Mouse (Mus musculus) forebrain, embryonic 13.5 days (tissue): Measurements from ENCODE around the gene Gpatch1. TPM values are rescaled to one million over a fixed set of nuclear protein-coding genes. Genes with fewer than 3 reads are reported as not detected.

Experiments
- ATAC-seq: fragments of 200-750 bp; cut with Nextera tagmentation; 2 replicates; pipeline ENCODE4 v1.8.0; 2017
- H3K27ac ChIP-seq: fragments of 300-500 bp; sonication (generic); 2 replicates; pipeline ENCODE4 v1.5.1; 2015; ENCODE audit warnings: inconsistent platforms, mild to moderate bottlenecking, moderate library complexity
- H3K27me3 ChIP-seq: fragments of 300-500 bp; sonication (generic); 2 replicates; pipeline ENCODE4 v1.6.1; 2015; ENCODE audit warnings: mild to moderate bottlenecking, inconsistent platforms
- H3K36me3 ChIP-seq: fragments of 300-500 bp; sonication (generic); 2 replicates; pipeline ENCODE4 v1.6.1; 2015; ENCODE audit warnings: mild to moderate bottlenecking, inconsistent platforms; ENCODE audit not compliant: poor library complexity, severe bottlenecking
- H3K4me1 ChIP-seq: fragments of 300-500 bp; sonication (generic); 2 replicates; pipeline ENCODE4 v1.6.1; 2015; ENCODE audit warnings: inconsistent platforms
- H3K4me2 ChIP-seq: fragments of 300-500 bp; sonication (generic); 2 replicates; pipeline ENCODE4 v1.6.1; 2015; ENCODE audit warnings: inconsistent platforms, mild to moderate bottlenecking, moderate library complexity
- H3K4me3 ChIP-seq: fragments of 300-500 bp; sonication (generic); 2 replicates; pipeline ENCODE4 v1.5.1; 2015; ENCODE audit warnings: mild to moderate bottlenecking, inconsistent platforms
- H3K9ac ChIP-seq: fragments of 300-500 bp; sonication (generic); 2 replicates; pipeline ENCODE4 v1.6.1; 2015; ENCODE audit warnings: mild to moderate bottlenecking, inconsistent platforms
- H3K9me3 ChIP-seq: fragments of 300-500 bp; sonication (generic); replicated peaks from 2 replicates; pipeline ENCODE4 v1.6.1; 2016; ENCODE audit warnings: inconsistent platforms
- WGBS: fragments of 180-500 bp; shearing (Covaris S2); methylation state at CpG from one replicate; pipeline ENCODE4 v1.1.7; 2015; 5-methylcytosine and 5-hydroxymethylcytosine counted together
- polyA plus RNA-seq: library from polyadenylated mRNA; unstranded; fragments of >200 nt; fragmentation: Nextera tagmentation; extraction: Ambion mirVana; gene quantifications from 2 replicates; pipeline ENCODE4 v1.2.1, GENCODE M21; 2015

Gene Gpatch1
- polyA plus RNA-seq, 1 experiment from 2014 or later: 19.3 TPM

DNA sequence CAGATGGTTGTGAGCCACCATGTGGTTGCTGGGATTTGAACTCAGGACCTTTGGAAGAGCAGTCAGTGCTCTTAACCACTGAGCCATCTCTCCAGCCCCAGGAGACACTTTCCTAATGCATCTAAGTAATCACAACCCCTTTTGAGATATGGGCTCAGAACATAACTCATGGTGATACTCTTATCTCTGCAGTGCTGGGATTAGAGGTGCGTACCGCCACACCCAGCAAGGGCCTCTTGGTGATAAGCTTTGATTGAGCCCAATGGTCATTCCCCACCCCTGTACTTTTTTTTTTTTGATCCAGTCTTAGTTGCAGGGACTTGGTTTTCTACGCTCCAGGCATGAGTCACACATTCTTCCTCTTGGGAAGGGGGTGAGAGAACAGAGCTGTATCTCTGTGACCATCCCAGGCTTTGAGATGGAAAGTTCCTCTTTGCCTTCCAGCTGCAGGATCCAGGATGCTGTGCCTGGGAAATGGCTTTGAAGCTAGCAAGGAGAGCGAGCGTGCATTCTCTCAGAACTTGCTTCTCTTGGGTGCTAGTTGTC lies 26.6 kb upstream of the Gpatch1 start:
- no peaks in the 10 kb centered on the region for H3K4me1 ChIP-seq

DNA sequence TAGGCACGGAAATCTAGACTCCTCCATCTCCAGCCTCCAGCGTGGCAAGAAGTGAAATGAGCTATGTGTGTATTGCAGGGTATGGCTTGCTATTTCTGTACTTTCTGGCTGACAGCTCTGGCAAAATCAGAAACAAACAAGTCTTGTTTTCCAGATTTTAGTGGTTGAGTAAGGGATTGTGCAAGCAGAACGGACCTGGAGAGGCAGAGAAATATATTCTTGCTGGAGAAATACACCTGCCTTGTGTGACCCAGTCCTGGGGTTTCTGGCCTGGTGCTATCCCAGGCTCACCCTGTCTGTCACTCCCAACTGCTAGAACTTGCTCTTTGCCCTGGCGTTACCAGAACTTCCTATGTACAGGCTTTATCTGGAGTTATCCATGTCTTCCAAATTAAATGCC lies 24.3 kb upstream of the Gpatch1 start:
- no peaks in the 10 kb centered on the region for H3K9me3 ChIP-seq
- H3K4me1 ChIP-seq: no peaks in the 10 kb centered on the region
- no peak overlapping the region for H3K27ac ChIP-seq
- H3K36me3 ChIP-seq: no peaks in the 10 kb centered on the region
- H3K4me3 ChIP-seq: no peak overlapping the region
- no peak for ATAC-seq
- 83% methylated on average over 4 of the region's 4 CpGs for WGBS
- no peak overlapping the region for H3K4me2 ChIP-seq
- H3K27me3 ChIP-seq: no peaks in the 10 kb centered on the region
- H3K9ac ChIP-seq: no peak overlapping the region

More for the DNA sequence above, 26.6 kb upstream of the Gpatch1 start:
- no peak overlapping the region for H3K27ac ChIP-seq
- no peaks in the 10 kb centered on the region for H3K9me3 ChIP-seq
- no peaks in the 10 kb centered on the region for H3K36me3 ChIP-seq
- no peak overlapping the region for H3K4me3 ChIP-seq
- no peaks in the 10 kb centered on the region for H3K27me3 ChIP-seq
- H3K9ac ChIP-seq: no peak overlapping the region
- ATAC-seq: no peak
- 97% methylated on average over 5 of the region's 5 CpGs for WGBS
- H3K4me2 ChIP-seq: no peak overlapping the region

DNA sequence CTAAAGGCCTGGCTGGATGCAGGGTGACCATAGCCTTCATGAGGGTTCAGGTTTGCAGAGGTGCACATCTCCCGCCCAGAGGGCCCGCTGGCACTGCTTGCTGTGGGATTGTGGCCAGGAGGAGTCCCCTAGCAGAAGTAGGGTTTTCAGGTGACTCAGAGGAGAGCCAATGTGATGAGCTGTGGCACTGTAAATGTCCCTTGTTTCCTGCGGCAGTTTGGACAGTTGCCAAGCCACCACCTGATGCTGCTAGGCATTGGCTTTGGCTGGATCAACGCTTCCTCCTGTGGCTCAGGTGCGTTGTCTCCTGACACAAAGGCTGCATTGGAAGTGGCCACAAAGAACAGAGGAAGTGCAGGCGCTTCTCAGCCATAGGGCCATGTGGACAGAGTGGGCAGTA lies 23.0 kb upstream of the Gpatch1 start:
- 77% methylated on average over 6 of the region's 6 CpGs for WGBS
- H3K9ac ChIP-seq: no peak overlapping the region
- no peak overlapping the region for H3K4me3 ChIP-seq
- no peaks in the 10 kb centered on the region for H3K36me3 ChIP-seq
- H3K4me2 ChIP-seq: no peak overlapping the region
- ATAC-seq: no peak
- H3K27ac ChIP-seq: no peak overlapping the region
- H3K4me1 ChIP-seq: no peaks in the 10 kb centered on the region
- H3K27me3 ChIP-seq: peaks cover 7% of the 10 kb centered on the region
- H3K9me3 ChIP-seq: no peaks in the 10 kb centered on the region

DNA sequence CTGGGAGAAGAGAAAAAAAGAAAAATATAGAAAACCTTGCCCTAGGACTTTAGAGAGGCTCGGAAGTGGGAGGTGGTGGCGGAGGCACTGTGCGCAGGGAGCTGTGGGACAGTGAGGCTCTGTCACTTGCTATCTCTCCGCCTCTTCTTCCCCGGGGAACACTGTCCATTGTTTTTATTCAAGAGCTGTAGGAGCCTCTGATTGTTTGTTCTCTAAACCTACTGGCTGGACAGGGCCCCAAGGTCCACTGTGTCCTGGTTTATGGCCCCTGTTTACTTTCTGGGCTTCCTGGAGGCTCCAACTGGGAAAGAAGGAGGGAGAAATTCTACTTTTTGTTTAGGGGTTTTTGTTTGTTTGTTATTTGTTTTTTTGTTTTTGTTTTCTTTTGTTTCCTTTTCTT lies 22.0 kb upstream of the Gpatch1 start:
- Histone ChIP-seq H3K4me2 (no peak overlapping the region), H3K36me3 (no peaks in the 10 kb centered on the region), H3K9me3 (no peaks in the 10 kb centered on the region), H3K4me1 (peaks cover 4% of the 10 kb centered on the region), H3K27ac (no peak overlapping the region), H3K9ac (no peak overlapping the region), H3K4me3 (no peak overlapping the region), H3K27me3 (peaks cover 18% of the 10 kb centered on the region)
- ATAC-seq: no peak
- 34% methylated on average over 5 of the region's 5 CpGs for WGBS

DNA sequence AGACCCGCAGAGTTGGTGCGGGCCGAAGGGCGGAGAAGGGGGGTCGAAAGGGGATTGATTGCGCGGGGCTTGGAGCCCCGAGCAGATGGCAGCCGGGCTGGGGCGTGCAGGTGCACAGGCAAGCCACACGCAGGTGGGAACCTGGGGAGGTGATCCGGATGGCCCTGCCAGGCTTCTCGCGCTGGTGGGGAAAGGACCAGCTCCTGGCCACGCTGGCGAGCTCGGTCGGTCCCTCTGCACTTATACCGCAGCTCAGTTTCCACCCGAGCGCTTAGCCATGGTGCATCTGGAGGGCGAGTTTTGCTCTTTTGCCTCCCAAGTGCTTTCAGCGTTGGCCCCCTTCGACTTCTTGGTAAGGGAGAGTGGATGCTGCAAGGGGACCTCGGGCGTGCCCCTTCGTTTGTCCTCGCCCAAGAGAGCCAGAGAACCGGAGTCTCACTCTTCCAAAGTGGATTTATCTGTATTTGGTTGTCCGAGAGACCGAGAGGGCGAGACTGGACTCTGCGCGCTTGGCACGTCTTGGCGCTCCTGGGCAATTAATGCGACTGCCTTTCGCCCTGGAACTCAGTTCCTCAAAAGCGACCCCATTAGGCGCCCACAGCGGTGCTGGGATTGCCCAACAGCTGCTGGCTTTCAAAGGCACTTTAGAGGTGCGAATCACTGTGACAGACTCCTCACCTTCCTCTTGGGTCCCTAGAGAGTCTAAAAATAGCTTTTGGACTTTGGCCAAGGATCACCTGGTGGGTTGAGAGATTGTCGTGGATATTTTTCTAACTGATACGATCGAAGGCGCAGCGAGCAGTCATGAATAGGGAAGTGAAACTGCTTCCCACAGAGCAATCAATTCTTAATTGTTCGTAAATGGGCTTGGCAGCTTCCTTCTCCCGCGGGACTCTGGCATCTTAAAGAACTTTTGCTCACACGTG lies 16.6 kb upstream of the Gpatch1 start:
- Histone ChIP-seq H3K9me3 (no peaks in the 10 kb centered on the region), H3K27me3 (peaks cover 39% of the 10 kb centered on the region), H3K4me2 (peak overlapping the region; percentile 99), H3K27ac (no peak overlapping the region), H3K36me3 (no peaks in the 10 kb centered on the region), H3K9ac (peak overlapping the region; percentile 66), H3K4me3 (peak overlapping the region; percentile 62), H3K4me1 (peaks cover 22% of the 10 kb centered on the region)
- under 1% methylated on average over 51 of the region's 51 CpGs for WGBS
- peak; percentile 29; the same call in 1 of the 2 replicates for ATAC-seq

DNA sequence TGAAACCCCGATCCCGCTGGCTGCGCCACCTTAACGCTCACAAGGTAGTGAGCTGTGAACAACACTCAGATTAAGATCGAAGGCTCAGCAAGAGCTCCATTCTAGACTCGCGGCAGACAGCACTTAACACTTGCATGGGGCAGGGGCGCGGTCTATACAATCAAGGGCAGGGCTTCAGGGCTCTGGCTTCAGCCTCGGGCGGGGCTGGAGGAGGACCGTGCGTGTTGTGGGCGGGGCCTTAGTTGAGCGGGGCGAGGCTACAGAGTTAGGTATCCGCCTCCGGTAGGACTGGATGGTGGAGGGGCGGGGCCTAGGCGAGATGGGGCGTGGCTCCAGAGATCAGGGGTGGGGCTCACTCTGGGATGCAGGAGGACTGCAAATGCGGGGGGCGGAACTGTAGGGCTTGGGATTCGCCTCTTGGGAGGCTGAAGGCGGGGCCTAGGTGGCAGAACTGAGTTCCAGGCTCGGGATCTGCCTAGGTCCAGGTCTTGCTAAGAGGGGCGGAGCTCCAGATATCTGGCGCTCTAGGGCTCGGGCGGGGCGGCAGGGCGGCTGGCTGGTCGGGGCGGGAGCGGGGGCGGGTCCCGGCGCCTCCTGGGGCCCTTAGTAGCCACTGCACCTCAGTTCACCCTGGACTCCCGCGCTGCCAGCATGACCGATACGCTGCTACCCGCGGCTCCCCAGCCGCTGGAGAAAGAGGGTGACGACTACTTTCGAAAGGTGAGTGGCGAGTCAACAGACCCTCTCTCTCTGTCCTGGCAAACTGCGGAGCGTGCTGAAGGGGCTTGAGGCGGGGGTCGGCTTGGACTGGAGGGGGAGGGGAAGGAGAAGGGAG lies 15.7 kb upstream of the Gpatch1 start, which contains the start of gene Rhpn2:
Gene Rhpn2, plus strand, starts transcription at position 479 of the 835 bp plus-strand sequence.
- Histone ChIP-seq H3K9ac (peak within 1 kb of the TSS; percentile 66), H3K4me3 (peak within 1 kb of the TSS; percentile 62), H3K9me3 (no peaks in the 10 kb centered on the region), H3K36me3 (no peaks in the 10 kb centered on the region), H3K27ac (no peak within 1 kb of the TSS), H3K27me3 (peaks cover 39% of the 10 kb centered on the region), H3K4me2 (peak within 1 kb of the TSS; percentile 99), H3K4me1 (peaks cover 22% of the 10 kb centered on the region)
- WGBS: under 1% methylated on average over 46 of the region's 52 CpGs
- peak; percentile 99 for ATAC-seq

DNA sequence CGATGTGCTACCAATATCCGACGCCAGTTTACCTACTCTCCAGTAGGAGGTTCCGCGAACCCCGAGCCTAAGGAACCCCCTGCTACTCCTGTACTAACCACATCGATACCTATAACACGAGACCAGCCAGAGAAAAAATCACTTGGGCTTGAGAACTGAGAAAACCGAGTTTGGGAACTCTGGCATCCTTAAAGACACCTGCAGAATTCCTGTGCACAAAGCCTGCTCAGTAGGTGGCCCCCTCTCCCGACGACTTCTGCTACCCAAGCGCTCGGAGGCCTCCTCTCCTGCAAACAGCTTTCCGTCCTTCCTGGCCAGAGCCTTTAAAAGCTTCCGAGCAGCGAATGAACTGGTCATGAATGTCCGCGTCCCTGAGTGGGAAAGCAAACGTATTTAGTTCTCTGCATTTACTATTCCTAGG lies 15.0 kb upstream of the Gpatch1 start:
- peak overlapping the region; percentile 62 for H3K4me3 ChIP-seq
- peaks cover 39% of the 10 kb centered on the region for H3K27me3 ChIP-seq
- peak; percentile 9 for ATAC-seq
- WGBS: 1% methylated on average over 19 of the region's 19 CpGs
- no peak overlapping the region for H3K27ac ChIP-seq
- peak overlapping the region; percentile 53 for H3K9ac ChIP-seq
- H3K4me1 ChIP-seq: peaks cover 22% of the 10 kb centered on the region
- H3K4me2 ChIP-seq: peak overlapping the region; percentile 99
- H3K36me3 ChIP-seq: no peaks in the 10 kb centered on the region
- no peaks in the 10 kb centered on the region for H3K9me3 ChIP-seq

DNA sequence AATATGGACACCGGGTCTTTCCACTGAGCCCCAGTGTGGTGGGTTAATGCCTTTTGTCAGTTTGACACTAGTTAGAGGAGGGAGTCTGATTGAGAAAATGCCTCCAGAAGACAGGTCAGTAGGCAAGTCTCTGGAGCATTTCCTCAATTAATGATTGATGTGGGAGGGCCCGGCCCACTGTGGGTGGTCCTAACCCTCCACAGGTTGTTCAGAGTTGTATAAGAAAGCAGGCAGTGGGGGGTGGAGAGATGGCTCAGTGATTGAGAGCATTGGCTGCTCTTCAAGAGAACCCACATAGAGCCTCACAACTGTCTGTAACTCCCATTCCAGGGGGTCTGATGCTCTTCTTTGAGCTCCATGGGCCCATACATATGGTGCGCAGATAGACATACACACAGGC lies 13.3 kb upstream of the Gpatch1 start:
- no peak overlapping the region for H3K9ac ChIP-seq
- no peak overlapping the region for H3K4me3 ChIP-seq
- no peak overlapping the region for H3K27ac ChIP-seq
- peaks cover 34% of the 10 kb centered on the region for H3K27me3 ChIP-seq
- no peaks in the 10 kb centered on the region for H3K36me3 ChIP-seq
- 57% methylated on average over 3 of the region's 3 CpGs for WGBS
- no peak overlapping the region for H3K4me2 ChIP-seq
- no peaks in the 10 kb centered on the region for H3K9me3 ChIP-seq
- H3K4me1 ChIP-seq: peaks cover 22% of the 10 kb centered on the region
- ATAC-seq: no peak

DNA sequence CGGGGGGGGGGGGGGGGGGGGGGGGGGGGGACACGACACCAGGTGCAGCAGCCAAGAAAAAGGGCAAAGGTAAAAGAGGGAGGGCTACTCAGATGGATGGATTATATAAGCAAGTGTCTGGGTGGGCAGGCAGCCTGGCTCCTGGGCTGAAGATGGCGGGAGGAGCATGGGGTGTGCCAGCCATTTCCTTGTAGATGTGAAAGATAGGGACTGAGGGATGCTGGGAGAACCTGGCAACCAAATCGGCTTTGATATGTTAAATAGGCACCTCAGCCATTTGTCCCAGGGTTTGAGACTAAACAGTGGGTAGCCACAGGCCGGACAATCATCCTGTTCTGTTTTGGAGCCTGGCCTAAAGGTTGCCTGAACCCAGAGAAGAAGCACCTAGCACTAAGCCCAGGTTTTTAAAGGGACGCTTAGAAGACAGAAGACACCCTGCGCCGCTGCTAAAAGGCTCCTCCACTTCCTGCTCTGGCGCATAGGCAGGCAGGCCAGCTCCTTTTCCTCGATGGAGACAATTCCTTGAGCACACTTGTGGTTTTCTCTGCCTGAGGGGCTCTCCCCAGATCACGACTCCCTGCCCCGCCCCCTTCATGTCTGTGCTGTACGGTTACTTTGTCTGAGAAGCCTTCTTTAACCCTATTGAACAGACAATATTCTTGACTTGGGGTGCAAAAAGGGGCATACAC lies 4.6 kb upstream of the Gpatch1 start:
- Histone ChIP-seq H3K36me3 (no peaks in the 10 kb centered on the region), H3K4me3 (0 out of 2 replicates have a peak overlapping the region, but pooled peaks have one; percentile 7), H3K27ac (no peak overlapping the region), H3K4me1 (peaks cover 7% of the 10 kb centered on the region), H3K9me3 (no peaks in the 10 kb centered on the region), H3K9ac (peak overlapping the region; percentile 50; the same call in 1 of the 2 replicates), H3K27me3 (no peaks in the 10 kb centered on the region), H3K4me2 (peak overlapping the region; percentile 44)
- 5% methylated on average over 11 of the region's 13 CpGs for WGBS
- ATAC-seq: no peak

DNA sequence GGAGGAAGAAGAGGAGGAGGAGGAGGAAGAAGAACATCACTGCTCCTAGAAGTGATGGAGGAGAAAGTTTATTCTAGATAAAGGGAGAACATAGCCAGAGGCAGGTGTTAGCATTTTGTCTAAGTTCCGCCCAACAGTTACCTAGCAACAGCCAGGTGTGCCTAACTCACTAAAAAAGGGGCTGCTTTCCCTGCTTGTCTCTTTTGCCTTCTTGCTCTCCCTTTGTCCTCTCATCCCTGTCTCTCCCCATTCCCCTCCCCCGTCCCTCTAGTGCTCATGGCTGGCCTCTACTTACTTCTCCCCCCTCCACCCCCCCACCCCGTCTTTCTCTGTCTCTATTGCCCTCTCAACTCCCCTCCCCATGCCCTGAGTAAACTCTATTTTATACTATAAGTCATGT lies 3.9 kb upstream of the Gpatch1 start:
- no peaks in the 10 kb centered on the region for H3K36me3 ChIP-seq

DNA sequence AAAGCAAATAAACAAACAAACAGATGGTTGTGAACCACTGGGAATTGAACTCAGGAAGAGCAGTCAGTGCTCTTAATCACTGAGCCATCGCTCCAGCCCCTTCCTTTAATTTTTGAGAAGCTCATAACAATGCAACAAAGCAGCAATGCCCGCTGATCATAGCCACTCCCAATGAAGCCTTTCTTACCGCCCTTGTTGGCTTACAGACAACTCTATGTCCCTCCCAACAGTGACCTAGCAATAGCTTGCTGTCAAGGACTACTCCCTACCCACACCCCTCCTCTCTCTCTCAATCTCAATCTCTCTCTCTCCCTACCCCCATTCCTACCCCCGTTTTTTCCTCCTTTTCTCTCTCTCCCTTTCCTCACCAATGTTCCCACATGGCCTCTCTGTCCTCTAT lies 1.5 kb upstream of the Gpatch1 start:
- Histone ChIP-seq H3K4me3 (no peak overlapping the region), H3K4me2 (no peak overlapping the region), H3K4me1 (peaks cover 16% of the 10 kb centered on the region), H3K27ac (no peak overlapping the region), H3K36me3 (no peaks in the 10 kb centered on the region), H3K9ac (no peak overlapping the region), H3K27me3 (no peaks in the 10 kb centered on the region), H3K9me3 (no peaks in the 10 kb centered on the region)
- WGBS: 82% methylated on average over 4 of the region's 4 CpGs
- no peak for ATAC-seq

More for the DNA sequence above, 3.9 kb upstream of the Gpatch1 start:
- Histone ChIP-seq H3K4me1 (peaks cover 14% of the 10 kb centered on the region), H3K27ac (no peak overlapping the region), H3K4me2 (no peak overlapping the region), H3K9ac (no peak overlapping the region), H3K4me3 (no peak overlapping the region), H3K9me3 (no peaks in the 10 kb centered on the region), H3K27me3 (no peaks in the 10 kb centered on the region)
- no peak for ATAC-seq
- 50% methylated on average over 3 of the region's 3 CpGs for WGBS
